Mouse (Mus musculus) embryonic facial prominence, embryonic 11.5 days (tissue): ENCODE data around the gene Ssh3. TPM values are rescaled to one million over a fixed set of nuclear protein-coding genes. Genes with fewer than 3 reads are reported as not detected.

Experiments used
- microRNA-seq: library from miRNA; unstranded; fragments of <30 nt; microRNA quantifications from one replicate; pipeline ENCODE4, GENCODE M21; 2016; ENCODE audit warnings: borderline number of aligned reads
- polyA plus RNA-seq: library from polyadenylated mRNA; unstranded; fragments of >200 nt; fragmentation: Nextera tagmentation; extraction: Ambion mirVana; gene quantifications from 2 replicates; pipeline ENCODE4 v1.2.1, GENCODE M21; 2014

Gene Ssh3
- polyA plus RNA-seq, 1 experiment from 2014 or later = 2.7 TPM

Small RNA genes within 50 kb of the gene (microRNA-seq; reads per million reads assigned to microRNA genes)
- gene Gm26115 (not detected), gene Mir6985 (not detected)

Other genes with a start within 250 kb of the Ssh3 start
- gene Gstp1, start 231.2 kb downstream of the Ssh3 start, polyA plus RNA-seq = 405 and 453 TPM in 2 replicates
- 2.2 and 2.3 TPM in 2 replicates for gene Gstp2, start 223.2 kb downstream of the Ssh3 start, polyA plus RNA-seq
- not detected in 2 replicates for gene Gstp3, start 209.6 kb downstream of the Ssh3 start, polyA plus RNA-seq
- not detected in 2 replicates for gene Cabp2, start 187.6 kb downstream of the Ssh3 start, polyA plus RNA-seq
- gene Cdk2ap2, start 172.0 kb downstream of the Ssh3 start, polyA plus RNA-seq = 58.6 and 69.0 TPM in 2 replicates
- 6.3 and 7.3 TPM in 2 replicates for gene Pitpnm1, start 169.2 kb downstream of the Ssh3 start, polyA plus RNA-seq
- 68.3 and 85.1 TPM in 2 replicates for gene Aip, start 143.3 kb downstream of the Ssh3 start, polyA plus RNA-seq
- gene Gpr152, start 129.4 kb downstream of the Ssh3 start, polyA plus RNA-seq = not detected in 2 replicates
- not detected in 2 replicates for gene Cabp4, start 125.1 kb downstream of the Ssh3 start, polyA plus RNA-seq
- 108 and 122 TPM in 2 replicates for gene Coro1b, start 120.6 kb downstream of the Ssh3 start, polyA plus RNA-seq
- 0.64 and 1.3 TPM in 2 replicates for gene Ptprcap, start 115.6 kb downstream of the Ssh3 start, polyA plus RNA-seq
- gene Rps6kb2, start 105.8 kb downstream of the Ssh3 start, polyA plus RNA-seq = 42.0 and 42.3 TPM in 2 replicates
- 2.0 TPM in 2 replicates for gene Carns1, start 93.7 kb downstream of the Ssh3 start, polyA plus RNA-seq
- gene Tbc1d10c, start 77.9 kb downstream of the Ssh3 start, polyA plus RNA-seq = 0.96 and 1.4 TPM in 2 replicates
- 955 and 1,002 TPM in 2 replicates for gene Ppp1ca, start 77.1 kb downstream of the Ssh3 start, polyA plus RNA-seq
- 46.8 and 49.5 TPM in 2 replicates for gene Rad9a, start 67.5 kb downstream of the Ssh3 start, polyA plus RNA-seq
- 4.6 and 5.0 TPM in 2 replicates for gene Clcf1, start 54.9 kb downstream of the Ssh3 start, polyA plus RNA-seq
- not detected in 2 replicates for gene AC109138.7, start 54.8 kb downstream of the Ssh3 start, polyA plus RNA-seq
- gene Pold4, start 37.3 kb downstream of the Ssh3 start, polyA plus RNA-seq = 12.7 and 13.0 TPM in 2 replicates
- gene Ankrd13d, start 14.0 kb upstream of the Ssh3 start, polyA plus RNA-seq = 5.6 and 6.4 TPM in 2 replicates
- 13.5 and 18.9 TPM in 2 replicates for gene Grk2, start 37.0 kb upstream of the Ssh3 start, polyA plus RNA-seq
- gene Kdm2a, start 129.1 kb upstream of the Ssh3 start, polyA plus RNA-seq = 43.5 and 48.3 TPM in 2 replicates
- 39.8 and 45.9 TPM in 2 replicates for gene Rhod, start 170.3 kb upstream of the Ssh3 start, polyA plus RNA-seq
- gene Syt12, start 208.3 kb upstream of the Ssh3 start, polyA plus RNA-seq = 1.2 and 1.9 TPM in 2 replicates
- not detected in 2 replicates for gene 2010003K11Rik, start 229.4 kb upstream of the Ssh3 start, polyA plus RNA-seq
- gene Pcx, start 241.3 kb upstream of the Ssh3 start, polyA plus RNA-seq = 15.4 and 19.2 TPM in 2 replicates